Mouse (Mus musculus): ENCODE data around the gene Zdhhc6.

DNA sequence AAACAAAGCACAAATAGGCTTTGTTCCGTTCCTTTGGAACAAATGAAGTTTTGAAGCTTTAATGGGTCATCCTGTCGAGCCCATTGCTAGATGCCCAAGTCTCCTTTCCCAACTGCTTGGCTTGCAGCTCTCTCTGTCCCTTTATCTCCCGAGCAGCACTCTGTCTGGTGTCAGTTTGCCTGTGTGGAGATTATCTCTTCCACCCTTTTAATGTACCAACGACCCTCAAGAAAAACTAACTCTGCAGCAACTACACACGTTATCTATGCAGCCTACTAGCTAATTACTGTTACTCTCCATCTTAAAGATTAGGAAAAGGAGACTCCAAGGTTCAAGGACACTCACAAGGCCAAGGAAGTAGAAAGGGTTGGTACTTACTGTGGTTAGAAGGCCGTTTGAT is 42.5 kb downstream of the Zdhhc6 start:
- TF ChIP-seq CTCF (IDR thresholded peaks at IDR 0.05; ENCODE audit: insufficient read depth, low read depth, low read length) (no peak), POLR2A (IDR thresholded peaks at IDR 0.05; ENCODE audit: insufficient read depth, low read depth, low read length) (no peak)

All from olfactory bulb, adult 2 months (tissue).